Mouse (Mus musculus) cortical plate, adult 2 months (tissue): Measurements from ENCODE around the gene Zfp13.

Source experiments
- CTCF ChIP-seq: fragments of 200-500 bp; IDR thresholded peaks from 2 replicates; pipeline ENCODE4 v1.5.1; 2011; ENCODE audit warnings: mild to moderate bottlenecking, control low read depth, low read length; ENCODE audit not compliant: insufficient read depth; ENCODE audit errors: extremely low read depth
- POLR2A ChIP-seq: fragments of 200-500 bp; IDR thresholded peaks from 2 replicates; pipeline ENCODE4 v1.6.1; 2011; ENCODE audit warnings: mild to moderate bottlenecking, low read length, control low read depth; ENCODE audit not compliant: insufficient read depth; ENCODE audit errors: extremely low read depth

DNA sequence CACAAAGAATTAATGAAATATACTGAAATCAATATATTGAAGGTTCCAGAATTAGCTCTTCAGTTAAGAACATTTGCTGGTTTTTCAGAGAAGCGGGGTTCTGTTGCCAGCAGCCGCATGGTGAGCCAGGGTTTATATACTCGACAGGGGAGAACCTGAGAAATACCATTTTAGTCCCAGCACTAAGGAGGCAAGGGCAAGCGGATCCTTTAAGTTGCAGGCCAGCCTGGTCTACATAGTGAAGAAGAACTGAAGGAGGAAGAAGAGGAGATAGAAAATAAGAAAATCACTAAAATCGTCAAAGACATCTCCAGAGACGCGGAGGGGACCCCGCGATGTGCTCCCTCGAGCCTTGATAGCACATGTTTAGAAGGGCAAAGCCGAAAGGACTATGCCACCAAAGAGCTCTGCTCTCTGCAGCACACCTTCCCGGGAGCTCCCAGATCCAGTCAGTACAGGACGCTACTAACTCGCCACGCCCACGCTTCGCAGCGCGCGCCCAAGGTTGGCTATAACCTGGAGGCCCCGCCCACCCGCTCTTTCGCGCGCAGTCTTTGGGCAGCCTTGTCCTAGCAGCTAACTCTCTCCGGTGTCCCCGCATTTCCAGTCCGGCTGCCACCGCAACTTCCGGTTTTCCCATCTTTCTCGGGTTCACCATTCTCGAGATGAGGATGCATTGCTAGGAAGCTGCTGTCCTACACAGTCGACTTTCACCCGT lies 6.9 kb downstream of the Zfp13 start:
- TF ChIP-seq CTCF (no peak), POLR2A (peak; percentile 71)
